Mouse (Mus musculus): Measurements from ENCODE around the gene C1qtnf1. TPM values are rescaled to one million over a fixed set of nuclear protein-coding genes. Genes with fewer than 3 reads are reported as not detected.

C1qtnf1 gene
- polyA plus RNA-seq, 1 experiment from 2014 or later: 5.8 TPM

DNA sequence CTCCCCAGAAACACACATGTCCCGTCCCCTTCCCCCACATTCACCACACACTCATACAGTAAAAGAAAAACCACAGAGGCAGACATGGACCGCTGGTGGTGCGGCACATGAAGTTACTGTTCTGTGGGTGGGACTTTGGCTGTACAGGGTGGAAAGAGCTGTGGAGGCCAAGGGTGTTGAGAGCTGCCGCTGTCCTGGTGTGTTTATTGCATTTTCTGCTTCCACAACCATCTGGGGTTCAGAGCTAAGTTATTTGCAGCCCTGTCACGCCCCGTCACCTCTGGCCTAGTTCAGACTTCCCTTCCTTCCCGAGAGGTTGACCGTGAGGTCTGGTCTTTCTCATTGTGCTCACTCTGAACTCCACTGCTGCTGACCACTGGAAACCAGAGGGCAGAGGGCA is 31.0 kb downstream of the C1qtnf1 start:
- 22% methylated on average over 8 of the region's 8 CpGs for WGBS (ENCODE audit: insufficient replicate concordance)
- Histone ChIP-seq H3K9ac (replicated peaks) (no peak overlapping the region), H3K36me3 (replicated peaks; ENCODE audit: insufficient read depth, low read length) (no peaks in the 10 kb centered on the region), H3K4me2 (ENCODE audit: low read depth, low read length) (peak overlapping the region; percentile 49; the same call in 1 of the 2 replicates), H3K27me3 (ENCODE audit: insufficient read depth, low read length) (no peaks in the 10 kb centered on the region), H3K27ac (ENCODE audit: low read depth) (peak overlapping the region; percentile 55), H3K4me1 (ENCODE audit: insufficient read depth) (no peaks in the 10 kb centered on the region), H3K9me3 (ENCODE audit: low read length) (no peaks in the 10 kb centered on the region), H3K4me3 (ENCODE audit: low read depth, low read length) (no peak overlapping the region)
- ATAC-seq: peak; percentile 75
- TF ChIP-seq EP300 (IDR thresholded peaks at IDR 0.05; ENCODE audit: low read depth) (0 out of 2 replicates have a peak, but pooled peaks have one; percentile 15), CTCF (IDR thresholded peaks at IDR 0.05; ENCODE audit: low read depth) (no peak)
- DNase-seq: peak; percentile 64

DNA sequence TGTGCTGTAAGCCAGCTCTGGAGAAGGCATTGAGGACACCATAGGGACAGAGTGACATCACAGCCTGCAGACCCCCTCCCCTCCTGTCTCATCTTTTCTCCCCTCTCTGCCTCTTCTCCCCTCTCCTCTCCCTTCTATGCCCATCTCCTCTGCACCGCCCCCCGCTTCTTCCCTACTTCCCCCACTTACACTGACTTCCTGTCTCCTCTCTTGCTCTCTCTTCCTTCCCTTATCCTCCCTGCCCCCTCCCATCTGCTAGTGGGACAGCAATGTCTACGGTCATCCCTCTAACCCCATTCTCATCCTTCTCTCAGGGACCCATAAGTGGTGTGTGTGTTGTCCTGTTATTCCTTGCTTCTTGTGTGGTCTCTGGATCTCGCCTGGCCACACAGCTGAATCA is 31.5 kb downstream of the C1qtnf1 start:
- WGBS (ENCODE audit: insufficient replicate concordance): 44% methylated on average over 4 of the region's 4 CpGs
- no peak for TF ChIP-seq CTCF (IDR thresholded peaks at IDR 0.05; ENCODE audit: low read depth)
- TF ChIP-seq EP300 (IDR thresholded peaks at IDR 0.05; ENCODE audit: low read depth): no peak
- Histone ChIP-seq H3K9ac (replicated peaks) (no peak overlapping the region), H3K4me3 (ENCODE audit: low read depth, low read length) (no peak overlapping the region), H3K4me2 (ENCODE audit: low read depth, low read length) (peak overlapping the region; percentile 49; the same call in 1 of the 2 replicates), H3K27me3 (ENCODE audit: insufficient read depth, low read length) (no peaks in the 10 kb centered on the region), H3K27ac (ENCODE audit: low read depth) (peak overlapping the region; percentile 55), H3K4me1 (ENCODE audit: insufficient read depth) (no peaks in the 10 kb centered on the region), H3K9me3 (ENCODE audit: low read length) (no peaks in the 10 kb centered on the region), H3K36me3 (replicated peaks; ENCODE audit: insufficient read depth, low read length) (no peaks in the 10 kb centered on the region)
- DNase-seq: no peak
- peak; percentile 20; the same call in 1 of the 2 replicates for ATAC-seq

GRCm38 (mm10) chr11:118460280-118460679 is 32.3 kb downstream of the C1qtnf1 start:
- WGBS (ENCODE audit: insufficient replicate concordance): 73% methylated on average over 6 of the region's 6 CpGs

DNA sequence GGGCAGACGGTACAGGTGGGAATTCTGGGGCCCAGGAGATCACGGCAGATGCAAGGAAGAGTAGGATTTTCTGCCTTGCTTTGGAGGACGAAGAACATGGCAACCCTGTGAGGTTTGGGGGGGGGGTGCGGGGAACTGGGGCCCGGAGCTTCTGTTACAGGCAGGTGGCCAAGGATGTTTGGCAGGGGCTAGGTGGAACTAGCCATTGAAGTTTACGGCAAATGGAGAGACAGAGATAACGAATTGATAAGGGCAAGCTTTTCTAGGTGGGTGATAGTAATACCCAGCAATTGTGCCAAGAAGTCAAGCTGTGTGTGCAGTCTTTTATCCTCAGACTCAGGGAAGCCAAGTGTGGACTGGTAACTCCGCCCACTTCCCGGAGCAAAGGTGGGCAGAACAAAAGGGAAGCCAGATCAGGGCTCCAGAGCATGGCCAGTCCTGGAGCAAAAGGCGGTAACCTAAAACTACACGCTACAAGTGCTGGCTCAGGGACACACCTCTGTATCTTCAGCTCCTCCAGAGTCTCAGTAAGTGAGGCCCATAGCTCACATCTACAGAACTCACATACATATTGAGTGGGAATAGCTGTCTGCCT is 39.5 kb downstream of the C1qtnf1 start:
- H3K27me3 ChIP-seq (ENCODE audit: insufficient read depth, low read length): no peaks in the 10 kb centered on the region
- H3K9ac ChIP-seq (replicated peaks): no peak overlapping the region
- WGBS (ENCODE audit: insufficient replicate concordance): 49% methylated on average over 11 of the region's 11 CpGs
- no peaks in the 10 kb centered on the region for H3K36me3 ChIP-seq (replicated peaks; ENCODE audit: insufficient read depth, low read length)
- DNase-seq: no peak
- H3K27ac ChIP-seq (ENCODE audit: low read depth): no peak overlapping the region
- peaks cover 10% of the 10 kb centered on the region for H3K4me1 ChIP-seq (ENCODE audit: insufficient read depth)
- H3K9me3 ChIP-seq (ENCODE audit: low read length): no peaks in the 10 kb centered on the region
- ATAC-seq: no peak
- H3K4me2 ChIP-seq (ENCODE audit: low read depth, low read length): no peak overlapping the region
- no peak overlapping the region for H3K4me3 ChIP-seq (ENCODE audit: low read depth, low read length)
- no peak for TF ChIP-seq EP300 (IDR thresholded peaks at IDR 0.05; ENCODE audit: low read depth)
- TF ChIP-seq CTCF (IDR thresholded peaks at IDR 0.05; ENCODE audit: low read depth): no peak

More at GRCm38 (mm10) chr11:118460280-118460679, 32.3 kb downstream of the C1qtnf1 start:
- Histone ChIP-seq H3K4me2 (ENCODE audit: low read depth, low read length) (no peak overlapping the region), H3K9ac (replicated peaks) (no peak overlapping the region), H3K36me3 (replicated peaks; ENCODE audit: insufficient read depth, low read length) (no peaks in the 10 kb centered on the region), H3K9me3 (ENCODE audit: low read length) (no peaks in the 10 kb centered on the region), H3K27ac (ENCODE audit: low read depth) (no peak overlapping the region), H3K27me3 (ENCODE audit: insufficient read depth, low read length) (no peaks in the 10 kb centered on the region), H3K4me3 (ENCODE audit: low read depth, low read length) (no peak overlapping the region), H3K4me1 (ENCODE audit: insufficient read depth) (no peaks in the 10 kb centered on the region)
- DNase-seq (peak; percentile 55), ATAC-seq (no peak)
- TF ChIP-seq EP300 (IDR thresholded peaks at IDR 0.05; ENCODE audit: low read depth) (no peak), CTCF (IDR thresholded peaks at IDR 0.05; ENCODE audit: low read depth) (peak; percentile 78)

- ATAC-seq: peak; percentile 28; the same call in 1 of the 2 replicates
Measured at GRCm38 (mm10) chr11:118469509-118470160, 41.6 kb downstream of the C1qtnf1 start.

GRCm38 (mm10) chr11:118470234-118470966 is 42.4 kb downstream of the C1qtnf1 start:
- 11% methylated on average over 12 of the region's 12 CpGs for WGBS (ENCODE audit: insufficient replicate concordance)
- peak overlapping the region; percentile 67 for H3K27ac ChIP-seq (ENCODE audit: low read depth)
- TF ChIP-seq EP300 (IDR thresholded peaks at IDR 0.05; ENCODE audit: low read depth): peak; percentile 53; the same call in 1 of the 2 replicates
- TF ChIP-seq CTCF (IDR thresholded peaks at IDR 0.05; ENCODE audit: low read depth): no peak
- no peaks in the 10 kb centered on the region for H3K9me3 ChIP-seq (ENCODE audit: low read length)
- H3K4me1 ChIP-seq (ENCODE audit: insufficient read depth): peaks cover 21% of the 10 kb centered on the region
- no peaks in the 10 kb centered on the region for H3K27me3 ChIP-seq (ENCODE audit: insufficient read depth, low read length)
- no peak overlapping the region for H3K4me3 ChIP-seq (ENCODE audit: low read depth, low read length)
- H3K36me3 ChIP-seq (replicated peaks; ENCODE audit: insufficient read depth, low read length): no peaks in the 10 kb centered on the region
- 0 out of 2 replicates have a peak overlapping the region, but pooled peaks have one; percentile 22 for H3K4me2 ChIP-seq (ENCODE audit: low read depth, low read length)
- H3K9ac ChIP-seq (replicated peaks): no peak overlapping the region
- DNase-seq: peak; percentile 41
- peak; percentile 74 for ATAC-seq

More at GRCm38 (mm10) chr11:118469509-118470160, 41.6 kb downstream of the C1qtnf1 start:
- 55% methylated on average over 10 of the region's 10 CpGs for WGBS (ENCODE audit: insufficient replicate concordance)
- no peak overlapping the region for H3K9ac ChIP-seq (replicated peaks)
- TF ChIP-seq CTCF (IDR thresholded peaks at IDR 0.05; ENCODE audit: low read depth): no peak
- no peak for TF ChIP-seq EP300 (IDR thresholded peaks at IDR 0.05; ENCODE audit: low read depth)
- H3K4me1 ChIP-seq (ENCODE audit: insufficient read depth): peaks cover 19% of the 10 kb centered on the region
- H3K9me3 ChIP-seq (ENCODE audit: low read length): no peaks in the 10 kb centered on the region
- no peak for DNase-seq
- H3K4me3 ChIP-seq (ENCODE audit: low read depth, low read length): no peak overlapping the region
- H3K36me3 ChIP-seq (replicated peaks; ENCODE audit: insufficient read depth, low read length): no peaks in the 10 kb centered on the region
- peak overlapping the region; percentile 67 for H3K27ac ChIP-seq (ENCODE audit: low read depth)
- H3K27me3 ChIP-seq (ENCODE audit: insufficient read depth, low read length): no peaks in the 10 kb centered on the region
- 0 out of 2 replicates have a peak overlapping the region, but pooled peaks have one; percentile 22 for H3K4me2 ChIP-seq (ENCODE audit: low read depth, low read length)

All from liver, postnatal 0 days (tissue).